Mouse (Mus musculus): ENCODE data around the gene Cpne4.

DNA sequence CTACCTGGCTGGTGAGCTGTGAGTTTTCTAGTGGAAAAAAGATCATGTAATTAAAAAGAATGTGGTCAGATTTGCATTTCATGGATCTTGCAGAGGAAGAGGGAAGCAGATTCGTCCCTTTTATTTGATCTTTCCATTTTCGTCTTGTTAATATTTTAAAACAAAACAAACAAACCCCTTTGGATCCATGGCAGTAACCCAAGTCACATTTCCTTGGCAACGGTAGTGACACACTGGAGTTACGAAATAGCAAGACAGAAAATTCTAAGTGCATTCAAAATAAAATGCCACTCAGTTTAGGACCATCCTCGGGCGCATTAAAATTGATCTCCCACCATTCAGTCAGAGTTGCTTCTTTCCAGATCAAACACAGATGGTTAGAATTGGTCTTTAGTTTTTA is 25.8 kb downstream of the Cpne4 start:
- TF ChIP-seq POLR2A (IDR thresholded peaks at IDR 0.05; ENCODE audit: insufficient read depth, low read length) (no peak), CTCF (IDR thresholded peaks at IDR 0.05; ENCODE audit: low read depth, low read length) (no peak)

Measured in ES-Bruce4 (cell line).